Mouse (Mus musculus) midbrain, embryonic 10.5 days (tissue): ENCODE data around the gene Gpld1. TPM values are rescaled to one million over a fixed set of nuclear protein-coding genes. Genes with fewer than 3 reads are reported as not detected.

Experiments used
- DNase-seq: peaks from one replicate; pipeline ENCODE4 v3.0.0-alpha.2; 2017; ENCODE audit warnings: low spot score
- H3K27ac ChIP-seq: fragments of 300-500 bp; sonication (generic); replicated peaks from 2 replicates; pipeline ENCODE4 v1.5.1; 2016; ENCODE audit warnings: mild to moderate bottlenecking
- H3K27me3 ChIP-seq: fragments of 300-500 bp; sonication (generic); 2 replicates; pipeline ENCODE4 v1.6.1; 2016; ENCODE audit warnings: low read depth, mild to moderate bottlenecking; ENCODE audit not compliant: poor library complexity, severe bottlenecking
- H3K36me3 ChIP-seq: fragments of 300-500 bp; sonication (generic); 2 replicates; pipeline ENCODE4 v1.6.1; 2016; ENCODE audit warnings: mild to moderate bottlenecking, moderate library complexity
- H3K4me1 ChIP-seq: fragments of 300-500 bp; sonication (generic); 2 replicates; pipeline ENCODE4 v1.6.1; 2016
- H3K4me3 ChIP-seq: fragments of 300-500 bp; sonication (generic); 2 replicates; pipeline ENCODE4 v1.5.1; 2016; ENCODE audit warnings: mild to moderate bottlenecking, moderate library complexity
- H3K9me3 ChIP-seq: fragments of 300-500 bp; sonication (generic); replicated peaks from 2 replicates; pipeline ENCODE4 v1.6.1; 2016; ENCODE audit warnings: mild to moderate bottlenecking
- WGBS: fragments of 180-500 bp; shearing (Covaris S2); methylation state at CpG from one replicate; pipeline ENCODE4 v1.1.7; 2016; 5-methylcytosine and 5-hydroxymethylcytosine counted together
- polyA plus RNA-seq: library from polyadenylated mRNA; unstranded; fragments of >200 nt; fragmentation: Nextera tagmentation; extraction: Ambion mirVana; gene quantifications from 2 replicates; pipeline ENCODE4 v1.2.1, GENCODE M21; 2016

The Gpld1 gene
- polyA plus RNA-seq, 1 experiment from 2014 or later = 0.21 TPM

DNA sequence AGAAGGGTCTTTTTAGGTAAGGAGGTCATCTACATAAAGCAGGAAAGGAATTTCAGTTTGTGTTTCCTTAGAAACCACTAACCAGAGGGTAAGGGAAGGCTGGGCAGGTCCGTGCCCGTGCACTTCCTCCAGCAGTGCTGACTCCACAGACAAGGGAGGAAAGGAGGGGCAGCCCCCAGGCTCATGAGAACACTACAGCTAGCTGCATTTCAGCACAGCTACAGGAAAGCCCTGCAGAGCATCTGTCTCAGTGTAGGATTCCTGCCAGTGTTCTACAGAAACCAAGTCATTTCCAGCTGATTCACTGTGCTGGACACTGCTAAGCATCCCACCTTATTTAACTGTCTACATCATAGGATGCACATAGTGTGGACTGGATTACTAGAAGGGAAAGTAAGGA, 50.2 kb downstream of the Gpld1 start:
- no peak for DNase-seq
- H3K36me3 ChIP-seq = peaks cover 86% of the 10 kb centered on the region
- H3K4me1 ChIP-seq = peaks cover 8% of the 10 kb centered on the region; the same call in 1 of the 2 replicates
- WGBS = 44% methylated on average over 2 of the region's 2 CpGs
- no peak overlapping the region for H3K27ac ChIP-seq
- no peak overlapping the region for H3K4me3 ChIP-seq
- H3K27me3 ChIP-seq = no peaks in the 10 kb centered on the region
- H3K9me3 ChIP-seq = no peaks in the 10 kb centered on the region

DNA sequence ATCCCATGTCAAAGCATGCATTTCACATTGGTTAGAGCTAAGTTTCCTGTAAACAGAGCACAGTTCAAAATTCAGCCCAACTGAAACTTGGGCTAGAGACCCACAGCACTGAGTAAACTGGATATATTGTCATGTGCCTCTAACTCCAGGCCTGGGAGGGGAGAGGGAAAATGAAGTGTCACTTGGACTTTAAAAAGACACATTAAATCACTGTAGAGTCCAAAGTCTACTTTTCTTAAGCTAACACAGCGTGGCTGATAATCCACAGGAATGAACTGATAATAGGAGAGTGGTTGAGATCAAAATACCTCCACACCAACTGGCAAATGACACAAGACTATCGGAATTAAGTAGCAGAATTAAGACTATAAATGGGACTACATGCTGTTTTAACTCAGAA, 56.6 kb downstream of the Gpld1 start:
- no peak for DNase-seq
- Histone ChIP-seq H3K4me3 (no peak overlapping the region), H3K27me3 (no peaks in the 10 kb centered on the region), H3K36me3 (peaks cover 91% of the 10 kb centered on the region), H3K4me1 (peaks cover 9% of the 10 kb centered on the region; the same call in 1 of the 2 replicates), H3K27ac (no peak overlapping the region), H3K9me3 (no peaks in the 10 kb centered on the region)
- 88% methylated on average over 2 of the region's 2 CpGs for WGBS

DNA sequence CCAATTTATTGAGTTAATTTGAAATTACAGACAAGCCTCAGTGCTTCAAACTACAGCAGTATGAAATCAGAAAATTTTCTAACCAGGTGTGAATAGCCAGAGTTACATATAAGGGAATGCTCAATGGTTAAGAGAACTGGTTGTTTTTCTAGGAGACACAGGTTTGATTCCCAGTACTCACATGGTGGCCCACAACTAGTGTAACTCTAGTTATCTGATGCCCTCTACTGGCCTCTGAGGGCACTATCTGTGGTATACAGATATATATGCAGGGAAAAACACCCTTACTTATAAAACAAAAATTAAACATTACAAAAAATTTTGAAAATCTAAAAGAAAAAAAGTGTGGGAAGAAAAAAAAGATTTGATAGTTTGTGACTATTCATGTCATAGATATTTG, 60.0 kb downstream of the Gpld1 start:
- Histone ChIP-seq H3K4me1 (peaks cover 9% of the 10 kb centered on the region; the same call in 1 of the 2 replicates), H3K27me3 (no peaks in the 10 kb centered on the region), H3K4me3 (no peak overlapping the region), H3K36me3 (peaks cover 83% of the 10 kb centered on the region), H3K27ac (no peak overlapping the region), H3K9me3 (peaks cover 8% of the 10 kb centered on the region)
- DNase-seq = no peak

DNA sequence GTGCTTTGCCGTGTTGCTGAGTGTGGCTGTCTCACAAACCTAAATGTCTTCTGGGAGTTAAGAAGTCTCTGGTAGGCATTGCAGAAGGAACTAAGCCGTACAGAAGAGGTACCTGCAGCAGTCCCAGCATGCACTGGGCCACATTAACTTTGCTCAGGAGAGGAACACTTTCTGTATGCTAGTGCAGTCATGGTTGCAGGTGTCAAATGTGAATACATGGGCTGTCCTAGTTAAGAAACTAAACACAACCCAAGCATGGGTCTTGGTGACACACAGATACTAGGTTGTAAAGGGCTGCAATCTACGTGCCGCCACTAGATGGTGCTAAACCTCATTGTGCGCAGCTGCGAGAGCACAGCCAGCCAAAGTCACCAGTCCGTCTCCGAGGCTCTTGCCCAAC, 64.2 kb downstream of the Gpld1 start:
- Histone ChIP-seq H3K4me1 (no peaks in the 10 kb centered on the region), H3K4me3 (no peak overlapping the region), H3K27me3 (no peaks in the 10 kb centered on the region), H3K36me3 (peaks cover 45% of the 10 kb centered on the region), H3K9me3 (peaks cover 8% of the 10 kb centered on the region), H3K27ac (no peak overlapping the region)
- DNase-seq = no peak
- WGBS = 91% methylated on average over 8 of the region's 8 CpGs

DNA sequence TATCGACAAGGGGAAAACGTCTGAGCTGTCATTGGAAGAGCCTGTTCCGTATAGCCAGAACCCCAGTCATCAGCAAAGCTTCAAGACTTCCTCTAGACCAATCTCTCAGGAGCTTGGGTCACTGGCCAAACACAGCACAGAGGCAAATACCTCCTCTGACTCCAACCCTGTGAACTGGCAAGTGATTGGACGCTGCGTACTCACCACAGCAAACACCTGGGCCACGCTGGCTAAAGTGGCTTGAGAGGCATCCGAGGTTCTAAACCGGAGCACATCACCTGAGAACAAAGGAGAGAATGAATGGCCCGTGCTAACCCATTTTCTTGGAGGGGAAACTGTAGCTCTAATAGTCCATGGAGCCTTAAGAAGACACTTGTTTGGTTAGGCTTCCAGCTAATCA, 75.4 kb downstream of the Gpld1 start:
- Histone ChIP-seq H3K36me3 (peaks cover 17% of the 10 kb centered on the region), H3K4me3 (0 out of 2 replicates have a peak overlapping the region, but pooled peaks have one; percentile 90), H3K4me1 (peaks cover 31% of the 10 kb centered on the region), H3K27me3 (no peaks in the 10 kb centered on the region), H3K27ac (no peak overlapping the region), H3K9me3 (no peaks in the 10 kb centered on the region)
- 94% methylated on average over 9 of the region's 9 CpGs for WGBS
- no peak for DNase-seq

DNA sequence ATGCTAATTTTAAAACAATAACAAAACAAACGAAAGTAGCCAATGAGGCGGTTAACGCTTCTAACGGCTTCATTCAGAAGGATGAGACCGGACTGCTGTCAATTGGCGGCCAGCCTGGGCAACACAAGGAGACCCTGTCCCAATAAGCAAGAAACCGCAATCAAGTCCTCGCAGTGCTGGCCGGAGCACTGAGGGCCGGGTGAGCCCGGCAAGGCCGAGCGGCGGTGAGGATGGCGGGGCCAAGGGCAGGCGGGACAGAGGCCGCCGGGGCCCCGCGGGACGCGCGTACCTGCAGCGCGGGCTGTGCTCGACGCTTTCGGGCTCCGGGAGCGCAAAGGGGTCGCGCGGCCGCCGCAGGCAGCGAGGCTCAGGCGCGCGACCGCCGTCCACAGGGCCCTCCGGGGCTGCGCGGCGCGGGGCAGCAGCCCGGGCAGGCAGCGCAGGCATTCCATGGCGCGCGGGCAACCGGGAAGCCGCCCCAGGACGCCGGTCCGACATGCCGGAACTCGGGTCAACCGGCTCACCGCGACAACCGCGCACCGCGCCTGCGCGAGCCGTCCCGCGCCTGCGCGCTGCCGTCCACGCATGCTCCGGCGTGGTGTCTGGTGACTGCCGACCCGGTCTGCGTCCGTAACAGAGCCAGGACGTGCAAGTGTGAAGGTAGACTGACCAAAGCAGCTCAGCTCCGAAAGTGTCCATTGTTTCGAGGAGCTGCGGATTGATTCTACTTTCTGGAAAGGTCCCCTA, 77.0 kb downstream of the Gpld1 start, which contains the start of gene Mrs2:
Mrs2 (minus strand) TSS at position 587 of the 747 bp plus-strand sequence.
- under 1% methylated on average over 83 of the region's 84 CpGs for WGBS
- H3K36me3 ChIP-seq = peaks cover 17% of the 10 kb centered on the region
- H3K4me3 ChIP-seq = peak within 1 kb of the TSS; percentile 90
- peaks cover 31% of the 10 kb centered on the region for H3K4me1 ChIP-seq
- peak; percentile 90 for DNase-seq
- no peaks in the 10 kb centered on the region for H3K9me3 ChIP-seq
- no peaks in the 10 kb centered on the region for H3K27me3 ChIP-seq
- H3K27ac ChIP-seq = peak within 1 kb of the TSS; percentile 92

DNA sequence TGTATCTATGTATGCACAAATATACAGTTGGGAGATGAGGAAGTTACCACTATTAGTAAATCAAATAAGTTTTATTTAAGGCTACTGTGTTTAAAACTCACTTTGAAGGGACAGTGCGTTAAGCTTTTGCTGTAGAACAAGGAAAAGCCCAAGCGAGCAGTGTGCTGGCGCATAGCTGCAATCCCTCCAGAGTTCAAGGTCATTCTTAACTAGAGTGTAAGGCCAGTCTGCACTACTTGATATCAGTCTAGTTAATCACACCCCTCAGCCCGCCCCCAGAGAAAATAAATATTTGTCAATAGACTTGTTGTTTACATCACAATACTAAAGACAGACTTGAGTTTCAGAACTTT, 77.6 kb downstream of the Gpld1 start:
- H3K27me3 ChIP-seq = no peaks in the 10 kb centered on the region
- H3K4me3 ChIP-seq = peak overlapping the region; percentile 90
- no peak for DNase-seq
- peaks cover 31% of the 10 kb centered on the region for H3K4me1 ChIP-seq
- 61% methylated on average over 4 of the region's 4 CpGs for WGBS
- H3K36me3 ChIP-seq = peaks cover 17% of the 10 kb centered on the region
- no peaks in the 10 kb centered on the region for H3K9me3 ChIP-seq
- H3K27ac ChIP-seq = peak overlapping the region; percentile 92

DNA sequence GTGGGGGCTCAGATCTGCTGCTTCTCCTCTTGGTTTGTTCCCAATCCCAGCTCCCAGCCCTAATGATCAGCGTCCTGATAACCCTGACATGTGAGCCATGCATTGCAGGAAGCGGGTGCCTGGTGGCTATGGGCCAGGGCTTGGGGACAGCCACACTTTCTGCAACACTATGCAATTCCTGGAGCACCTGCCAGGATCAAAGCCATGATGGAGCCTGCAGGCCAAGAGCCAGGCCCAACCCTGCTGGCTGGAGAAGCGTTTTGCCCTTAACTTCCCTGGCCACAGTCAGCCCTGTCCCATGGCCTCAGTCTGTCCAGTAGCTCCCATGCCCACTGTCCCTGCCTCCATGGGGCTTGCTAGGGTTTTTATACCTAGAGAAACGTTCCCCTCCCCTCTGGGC, 79.4 kb downstream of the Gpld1 start:
- peaks cover 31% of the 10 kb centered on the region for H3K4me1 ChIP-seq
- WGBS = 76% methylated on average over 4 of the region's 4 CpGs
- no peak for DNase-seq
- H3K27ac ChIP-seq = no peak overlapping the region
- H3K27me3 ChIP-seq = no peaks in the 10 kb centered on the region
- no peaks in the 10 kb centered on the region for H3K9me3 ChIP-seq
- peaks cover 8% of the 10 kb centered on the region for H3K36me3 ChIP-seq
- no peak overlapping the region for H3K4me3 ChIP-seq

DNA sequence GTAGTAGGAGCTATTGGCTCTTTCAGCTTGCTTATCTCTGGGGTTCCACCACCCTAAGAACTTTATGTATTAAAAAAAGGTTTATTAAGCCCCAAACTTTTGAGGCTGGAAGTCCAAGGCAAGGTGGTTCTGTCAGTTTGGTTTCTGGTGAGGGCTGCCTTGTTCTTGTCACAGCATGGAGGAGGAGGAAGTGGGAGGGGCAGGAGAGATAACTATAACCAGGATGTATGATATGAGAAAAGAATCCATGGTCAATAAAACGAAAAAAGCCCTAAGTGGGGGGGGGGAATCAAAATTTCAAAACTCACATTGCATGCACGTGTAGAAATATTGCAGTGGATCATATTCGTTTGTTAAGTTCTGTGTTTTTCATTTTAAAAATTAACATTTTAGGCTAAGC, 80.2 kb downstream of the Gpld1 start:
- H3K9me3 ChIP-seq = no peaks in the 10 kb centered on the region
- H3K27ac ChIP-seq = no peak overlapping the region
- no peaks in the 10 kb centered on the region for H3K27me3 ChIP-seq
- peaks cover 25% of the 10 kb centered on the region for H3K4me1 ChIP-seq
- peaks cover 2% of the 10 kb centered on the region; the same call in 1 of the 2 replicates for H3K36me3 ChIP-seq
- no peak for DNase-seq
- WGBS = 81% methylated on average over 3 of the region's 3 CpGs
- H3K4me3 ChIP-seq = no peak overlapping the region

DNA sequence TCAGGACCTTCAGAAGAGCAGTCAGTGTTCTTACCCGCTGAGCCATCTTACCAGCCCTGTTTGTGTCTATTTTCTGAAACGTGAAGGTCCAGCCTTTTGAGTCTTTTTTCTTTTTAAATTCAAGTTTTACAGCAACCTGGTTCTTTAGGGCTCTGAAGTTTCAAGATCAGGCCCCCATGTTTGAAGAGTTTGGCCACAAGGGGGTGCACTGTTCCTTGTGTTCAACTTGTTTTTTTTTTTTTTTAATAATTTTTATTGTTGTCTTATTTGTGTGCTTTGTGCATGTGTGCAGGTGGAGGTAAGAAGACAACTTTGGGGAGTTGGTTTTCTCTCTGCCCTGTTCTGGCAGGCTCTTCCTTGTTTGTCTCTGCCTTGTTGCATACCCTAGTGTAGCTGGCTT, 81.7 kb downstream of the Gpld1 start:
- no peak overlapping the region for H3K4me3 ChIP-seq
- WGBS = 33% methylated on average over 2 of the region's 2 CpGs
- H3K9me3 ChIP-seq = no peaks in the 10 kb centered on the region
- peak; percentile 18 for DNase-seq
- peaks cover 10% of the 10 kb centered on the region for H3K4me1 ChIP-seq
- no peaks in the 10 kb centered on the region for H3K36me3 ChIP-seq
- no peak overlapping the region for H3K27ac ChIP-seq
- no peaks in the 10 kb centered on the region for H3K27me3 ChIP-seq

DNA sequence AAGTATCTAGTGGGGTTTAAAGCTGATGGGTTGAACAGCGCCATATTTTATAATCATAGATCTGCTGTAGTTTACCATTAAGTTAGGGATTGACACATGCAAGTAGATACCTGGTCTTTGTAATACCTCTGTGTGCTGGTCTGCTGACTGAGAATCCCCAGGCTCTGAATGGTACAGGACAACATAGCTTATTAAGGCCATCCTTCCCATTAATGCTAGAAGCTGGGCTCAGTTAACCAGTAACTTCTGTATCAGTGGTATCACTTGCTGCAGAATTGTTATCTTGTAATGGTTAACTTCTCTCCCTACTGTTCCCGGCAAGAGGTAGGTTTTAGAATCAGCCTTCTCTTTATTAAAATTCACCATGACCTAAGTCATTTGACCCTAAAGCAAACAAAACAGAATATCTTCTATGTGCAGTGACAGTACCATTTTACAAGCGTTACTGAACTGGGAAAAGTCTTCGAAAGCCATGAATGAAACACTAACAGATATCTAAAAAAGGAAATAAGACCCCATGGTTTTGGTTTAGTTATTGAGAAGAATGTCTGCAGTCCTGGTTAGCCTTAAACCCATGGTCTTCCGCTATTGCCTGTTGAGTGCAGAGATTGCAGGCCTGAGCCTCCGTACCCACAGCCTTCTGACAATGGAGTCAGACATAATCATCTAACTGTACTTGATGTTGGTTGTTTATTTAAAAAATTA, 83.6 kb downstream of the Gpld1 start:
- 93% methylated on average over 6 of the region's 6 CpGs for WGBS
- no peak overlapping the region for H3K4me3 ChIP-seq
- no peaks in the 10 kb centered on the region for H3K4me1 ChIP-seq
- no peak overlapping the region for H3K27ac ChIP-seq
- no peaks in the 10 kb centered on the region for H3K9me3 ChIP-seq
- no peaks in the 10 kb centered on the region for H3K36me3 ChIP-seq
- no peak for DNase-seq
- H3K27me3 ChIP-seq = no peaks in the 10 kb centered on the region

DNA sequence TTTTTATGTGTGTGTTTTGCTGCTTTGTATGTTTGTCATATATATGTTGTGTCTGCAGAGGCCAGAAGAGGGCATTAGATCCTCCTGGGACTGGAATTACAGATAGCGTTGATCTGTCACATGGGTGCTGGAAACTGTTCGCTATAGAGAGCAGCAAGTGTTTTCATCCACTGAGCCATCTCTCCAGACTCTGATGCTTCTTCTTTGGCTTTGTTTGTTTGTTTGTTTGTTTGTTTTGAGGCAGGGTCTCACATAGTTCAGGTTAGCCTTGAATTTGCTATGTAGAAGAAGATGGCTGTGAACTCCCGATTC, 84.1 kb downstream of the Gpld1 start:
- Histone ChIP-seq H3K4me1 (no peaks in the 10 kb centered on the region), H3K4me3 (no peak overlapping the region), H3K27me3 (no peaks in the 10 kb centered on the region), H3K36me3 (no peaks in the 10 kb centered on the region), H3K9me3 (no peaks in the 10 kb centered on the region), H3K27ac (no peak overlapping the region)
- no peak for DNase-seq
- WGBS = 76% methylated on average over 3 of the region's 3 CpGs

DNA sequence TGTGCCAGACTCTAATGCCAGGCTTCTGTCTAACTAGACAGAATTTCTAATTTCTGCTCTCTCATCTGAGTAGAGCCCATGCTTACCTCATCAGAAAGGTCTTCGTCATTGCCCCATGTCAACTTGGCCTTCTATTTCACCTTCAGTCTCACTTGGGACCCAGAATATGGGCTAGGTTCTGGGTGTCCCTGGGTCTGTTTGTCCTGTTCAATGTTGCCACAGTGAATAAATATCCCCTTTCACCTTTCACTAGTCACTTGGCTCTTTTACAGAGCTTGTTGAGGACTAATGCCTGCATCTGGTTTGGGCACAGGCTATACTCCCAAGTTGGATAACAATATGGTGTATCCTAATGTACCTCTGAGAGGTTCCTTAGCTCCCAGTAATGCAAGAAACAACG, 96.5 kb downstream of the Gpld1 start:
- H3K27me3 ChIP-seq = no peaks in the 10 kb centered on the region
- WGBS = 82% methylated on average over 2 of the region's 2 CpGs

More for the DNA sequence above, 96.5 kb downstream of the Gpld1 start:
- H3K4me1 ChIP-seq = no peaks in the 10 kb centered on the region
- H3K36me3 ChIP-seq = no peaks in the 10 kb centered on the region
- no peak overlapping the region for H3K27ac ChIP-seq
- no peak overlapping the region for H3K4me3 ChIP-seq
- DNase-seq = no peak
- no peaks in the 10 kb centered on the region for H3K9me3 ChIP-seq
